Mouse (Mus musculus): ENCODE results near the gene Als2. TPM values are rescaled to one million over a fixed set of nuclear protein-coding genes. Genes with fewer than 3 reads are reported as not detected.

The Als2 gene
- total and polyA plus RNA-seq, 2 experiments from 2014 or later = 11.0 to 39.4 TPM

DNA sequence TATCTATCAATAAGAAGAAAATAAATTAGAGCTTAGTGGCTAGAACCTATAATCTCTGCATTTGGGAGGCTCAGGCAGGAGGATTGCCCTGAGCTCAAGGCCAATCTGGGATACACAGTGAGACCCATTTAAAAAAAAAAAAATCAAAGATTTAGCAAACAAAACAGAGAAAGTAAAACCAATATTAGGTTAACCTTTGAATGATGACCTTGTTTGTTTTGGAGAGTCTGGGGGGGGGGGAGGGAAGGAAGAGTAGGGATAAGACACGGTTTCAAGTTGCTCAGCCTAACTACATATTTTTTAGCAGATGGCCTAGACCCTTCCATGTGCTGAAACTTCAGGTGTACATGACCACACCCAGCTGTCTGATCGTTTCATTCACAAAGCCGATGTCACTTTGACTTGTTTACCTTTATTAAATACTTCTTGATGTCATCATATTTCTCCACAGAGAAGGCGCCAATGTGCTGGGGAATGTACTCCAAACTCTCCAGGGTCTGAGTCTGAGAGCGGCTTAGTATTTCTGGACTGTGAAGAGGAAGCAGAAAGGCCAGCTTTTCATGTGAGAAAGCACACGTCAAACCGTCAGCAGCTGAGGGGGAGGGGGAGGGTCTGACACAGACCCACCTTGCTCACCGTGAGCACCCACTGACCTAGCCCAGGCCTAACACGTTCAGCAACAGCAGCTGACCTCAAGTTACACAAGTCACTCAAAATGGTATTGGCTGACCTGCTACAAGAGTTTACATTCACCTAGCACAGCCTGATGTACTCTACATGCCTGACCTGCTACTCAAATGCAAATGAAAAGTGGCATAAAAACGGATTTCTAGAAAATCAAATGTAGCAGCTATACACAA, 62.3 kb downstream of the Als2 start:
- ATAC-seq = no peak

DNA sequence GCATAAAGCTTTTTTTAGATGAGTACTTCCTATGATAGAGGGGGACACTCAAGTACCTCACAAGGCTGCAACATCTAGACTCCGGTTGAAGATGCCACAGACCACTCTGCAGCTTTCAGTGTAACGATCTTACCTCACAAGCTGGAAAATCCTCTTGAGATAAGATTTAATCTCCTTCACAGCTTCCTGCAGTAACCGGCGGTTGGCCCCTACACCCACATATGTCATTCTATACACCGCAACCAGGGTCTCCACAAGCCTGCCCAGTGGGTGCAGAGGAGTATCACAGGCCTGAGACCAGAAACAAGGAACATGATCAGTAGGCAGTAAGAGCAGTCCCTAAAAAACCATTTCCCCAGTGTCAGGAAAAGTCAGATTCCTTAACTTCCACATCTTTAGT, 64.0 kb downstream of the Als2 start:
- H3K27ac ChIP-seq (ENCODE audit: low read depth, low read length) = no peak overlapping the region
- ATAC-seq (no peak), DNase-seq (no peak)
- peaks cover 65% of the 10 kb centered on the region for H3K36me3 ChIP-seq (ENCODE audit: insufficient read depth)
- no peak for TF ChIP-seq CTCF (IDR thresholded peaks at IDR 0.05; ENCODE audit: low read depth)
- no peak overlapping the region for H3K4me2 ChIP-seq (ENCODE audit: low read depth)
- WGBS = 93% methylated on average over 5 of the region's 5 CpGs
- no peaks in the 10 kb centered on the region for H3K27me3 ChIP-seq (ENCODE audit: insufficient read depth, low read length)
- H3K9ac ChIP-seq = no peak overlapping the region
- H3K4me3 ChIP-seq (ENCODE audit: low read depth, low read length) = no peak overlapping the region
- H3K9me3 ChIP-seq (ENCODE audit: low read length) = no peaks in the 10 kb centered on the region
- no peaks in the 10 kb centered on the region for H3K4me1 ChIP-seq (ENCODE audit: insufficient read depth)

More for the DNA sequence above, 62.3 kb downstream of the Als2 start:
- Histone ChIP-seq H3K9me3 (ENCODE audit: low read length) (no peaks in the 10 kb centered on the region), H3K4me1 (ENCODE audit: insufficient read depth) (no peaks in the 10 kb centered on the region), H3K27me3 (ENCODE audit: insufficient read depth, low read length) (no peaks in the 10 kb centered on the region), H3K36me3 (ENCODE audit: insufficient read depth) (peaks cover 72% of the 10 kb centered on the region), H3K4me3 (ENCODE audit: low read depth, low read length) (no peak overlapping the region), H3K4me2 (ENCODE audit: low read depth) (no peak overlapping the region), H3K9ac (no peak overlapping the region), H3K27ac (ENCODE audit: low read depth, low read length) (no peak overlapping the region)
- DNase-seq = no peak
- WGBS = 84% methylated on average over 10 of the region's 10 CpGs
- no peak for TF ChIP-seq CTCF (IDR thresholded peaks at IDR 0.05; ENCODE audit: low read depth)

DNA sequence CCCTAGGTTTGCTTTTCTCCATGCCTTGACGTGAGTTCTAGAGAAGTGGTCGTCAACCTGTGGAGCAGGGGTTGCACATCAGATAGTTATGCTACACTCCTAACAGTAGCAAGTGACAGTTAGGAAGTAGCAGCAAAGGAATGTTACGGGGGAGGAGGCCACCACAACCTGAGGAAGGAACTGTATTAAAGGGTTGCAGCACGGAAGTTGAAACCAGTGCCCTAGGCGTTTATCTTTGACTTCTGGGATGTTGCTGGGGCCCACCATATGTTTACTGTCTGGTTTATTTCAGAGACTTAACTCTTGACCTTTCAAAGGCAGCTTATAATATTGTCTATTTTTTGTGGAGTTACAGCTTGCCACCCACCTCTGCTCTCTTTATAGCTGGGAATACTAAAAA, 65.2 kb downstream of the Als2 start:
- no peaks in the 10 kb centered on the region for H3K9me3 ChIP-seq (ENCODE audit: low read length)
- ATAC-seq = no peak
- 91% methylated on average over 5 of the region's 5 CpGs for WGBS
- H3K36me3 ChIP-seq (ENCODE audit: insufficient read depth) = peaks cover 64% of the 10 kb centered on the region
- no peaks in the 10 kb centered on the region for H3K4me1 ChIP-seq (ENCODE audit: insufficient read depth)
- TF ChIP-seq CTCF (IDR thresholded peaks at IDR 0.05; ENCODE audit: low read depth) = no peak
- no peak overlapping the region for H3K9ac ChIP-seq
- DNase-seq = no peak
- H3K4me2 ChIP-seq (ENCODE audit: low read depth) = no peak overlapping the region
- H3K4me3 ChIP-seq (ENCODE audit: low read depth, low read length) = no peak overlapping the region
- no peaks in the 10 kb centered on the region for H3K27me3 ChIP-seq (ENCODE audit: insufficient read depth, low read length)
- no peak overlapping the region for H3K27ac ChIP-seq (ENCODE audit: low read depth, low read length)

DNA sequence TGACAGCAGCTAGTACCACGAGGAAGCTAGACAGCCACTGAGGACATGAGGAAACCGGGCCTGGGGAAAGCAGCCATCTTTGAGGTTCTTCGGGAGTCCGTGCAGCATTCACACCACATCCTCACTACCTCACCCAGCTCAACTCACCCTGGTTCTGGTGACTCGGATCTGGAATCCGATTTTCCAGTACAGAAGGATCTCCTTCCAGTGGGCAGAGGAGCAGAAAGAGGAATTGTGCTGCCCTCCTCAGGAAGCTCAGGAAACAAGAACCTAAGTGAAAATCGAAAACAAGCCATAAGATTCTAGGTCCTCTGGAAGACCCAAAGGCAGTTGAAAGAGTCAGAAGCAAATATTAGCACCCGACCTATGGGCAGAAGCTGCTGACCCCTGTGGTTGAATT, 66.7 kb downstream of the Als2 start:
- peaks cover 67% of the 10 kb centered on the region for H3K36me3 ChIP-seq (ENCODE audit: insufficient read depth)
- ATAC-seq = no peak
- H3K27ac ChIP-seq (ENCODE audit: low read depth, low read length) = no peak overlapping the region

DNA sequence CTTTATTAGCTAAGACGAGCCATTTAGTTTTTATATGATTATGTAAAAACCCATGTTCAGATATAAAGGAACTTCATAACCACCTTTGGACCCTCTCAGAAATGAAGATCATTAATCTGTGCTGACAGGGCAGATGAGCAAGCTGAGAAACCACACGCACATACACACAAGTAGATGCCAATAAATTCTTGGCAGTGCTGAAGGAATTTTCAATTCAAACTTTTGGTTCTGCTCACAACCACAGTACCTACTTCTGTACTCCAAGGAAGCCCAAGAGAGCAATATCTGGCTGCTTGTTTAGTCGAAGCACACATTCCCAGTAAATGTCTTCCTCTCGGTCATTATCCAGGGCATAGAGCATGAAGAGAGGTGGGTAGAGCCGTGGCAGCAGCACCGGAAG, 67.4 kb downstream of the Als2 start:
- no peak for TF ChIP-seq CTCF (IDR thresholded peaks at IDR 0.05; ENCODE audit: low read depth)
- ATAC-seq (no peak), DNase-seq (no peak)
- Histone ChIP-seq H3K4me3 (ENCODE audit: low read depth, low read length) (no peak overlapping the region), H3K27me3 (ENCODE audit: insufficient read depth, low read length) (no peaks in the 10 kb centered on the region), H3K27ac (ENCODE audit: low read depth, low read length) (no peak overlapping the region), H3K4me1 (ENCODE audit: insufficient read depth) (no peaks in the 10 kb centered on the region), H3K9me3 (ENCODE audit: low read length) (no peaks in the 10 kb centered on the region), H3K36me3 (ENCODE audit: insufficient read depth) (peaks cover 62% of the 10 kb centered on the region), H3K4me2 (ENCODE audit: low read depth) (no peak overlapping the region), H3K9ac (no peak overlapping the region)
- 84% methylated on average over 6 of the region's 6 CpGs for WGBS

More for the DNA sequence above, 66.7 kb downstream of the Als2 start:
- no peak for TF ChIP-seq CTCF (IDR thresholded peaks at IDR 0.05; ENCODE audit: low read depth)
- H3K4me1 ChIP-seq (ENCODE audit: insufficient read depth) = no peaks in the 10 kb centered on the region
- 74% methylated on average over 8 of the region's 8 CpGs for WGBS
- no peaks in the 10 kb centered on the region for H3K27me3 ChIP-seq (ENCODE audit: insufficient read depth, low read length)
- H3K4me3 ChIP-seq (ENCODE audit: low read depth, low read length) = no peak overlapping the region
- no peak overlapping the region for H3K4me2 ChIP-seq (ENCODE audit: low read depth)
- no peak overlapping the region for H3K9ac ChIP-seq
- DNase-seq = no peak
- no peaks in the 10 kb centered on the region for H3K9me3 ChIP-seq (ENCODE audit: low read length)

DNA sequence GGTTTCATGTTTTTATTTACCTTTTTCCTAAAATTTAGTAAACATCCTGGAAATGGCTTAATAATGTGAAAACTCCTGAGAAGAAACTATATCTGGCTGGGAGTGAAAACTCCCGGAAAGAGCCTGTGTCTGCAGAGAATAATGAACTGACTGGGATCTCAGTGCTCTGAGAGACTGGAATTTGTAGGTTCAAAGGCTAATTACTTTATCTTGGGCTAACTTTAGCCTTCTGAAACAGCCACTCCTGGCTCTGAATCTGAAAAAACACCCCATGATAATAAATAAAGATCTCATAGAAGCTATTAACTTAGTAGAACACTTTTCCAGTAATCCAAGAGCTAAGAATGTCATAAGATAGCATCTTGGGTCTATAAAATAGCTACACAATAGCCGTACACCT, 68.5 kb downstream of the Als2 start:
- no peak for ATAC-seq
- Histone ChIP-seq H3K27me3 (ENCODE audit: insufficient read depth, low read length) (no peaks in the 10 kb centered on the region), H3K9ac (no peak overlapping the region), H3K4me1 (ENCODE audit: insufficient read depth) (no peaks in the 10 kb centered on the region), H3K27ac (ENCODE audit: low read depth, low read length) (no peak overlapping the region), H3K36me3 (ENCODE audit: insufficient read depth) (peaks cover 63% of the 10 kb centered on the region), H3K4me3 (ENCODE audit: low read depth, low read length) (no peak overlapping the region), H3K9me3 (ENCODE audit: low read length) (no peaks in the 10 kb centered on the region), H3K4me2 (ENCODE audit: low read depth) (no peak overlapping the region)
- 85% methylated on average over 2 of the region's 2 CpGs for WGBS
- TF ChIP-seq CTCF (IDR thresholded peaks at IDR 0.05; ENCODE audit: low read depth) = no peak
- no peak for DNase-seq

DNA sequence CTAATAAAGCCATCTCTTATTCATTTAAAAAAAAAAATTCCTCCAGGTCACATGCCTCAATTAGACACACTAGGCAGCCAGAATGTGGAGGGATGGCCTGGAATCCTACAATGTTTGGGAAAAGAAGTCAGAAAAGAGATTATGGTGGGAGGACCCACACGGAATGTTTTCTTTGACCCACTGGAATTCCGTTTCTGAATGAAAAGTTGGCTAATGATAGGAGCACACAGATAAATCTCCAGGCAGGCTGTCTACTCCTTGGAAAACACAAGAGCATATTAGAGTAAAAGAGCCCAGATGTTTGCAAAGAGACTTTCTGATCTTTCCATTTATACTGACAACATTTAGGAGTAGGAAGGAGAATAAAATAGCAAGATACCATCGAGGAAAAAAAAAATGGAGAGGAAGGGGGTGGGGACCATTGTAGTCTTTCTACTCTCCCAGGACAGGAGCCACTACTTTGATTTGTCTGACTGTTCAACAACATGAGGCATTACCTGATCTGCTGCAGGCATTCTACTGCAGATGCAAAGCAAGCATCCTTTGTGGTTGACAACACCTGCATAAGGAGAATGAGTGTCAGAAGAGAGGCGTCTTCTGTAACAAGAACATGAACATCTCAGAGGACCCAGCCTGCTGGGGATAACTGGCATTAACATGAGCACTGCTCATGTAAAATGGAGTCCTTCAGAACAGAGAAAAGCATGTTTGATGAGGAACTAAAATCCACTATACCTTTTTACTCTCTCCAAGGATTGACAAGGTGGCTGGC, 69.2 kb downstream of the Als2 start:
- H3K27me3 ChIP-seq (ENCODE audit: insufficient read depth, low read length) = no peaks in the 10 kb centered on the region
- H3K4me3 ChIP-seq (ENCODE audit: low read depth, low read length) = no peak overlapping the region
- no peak overlapping the region for H3K9ac ChIP-seq
- WGBS = 94% methylated on average over 4 of the region's 4 CpGs
- no peak for DNase-seq
- no peaks in the 10 kb centered on the region for H3K9me3 ChIP-seq (ENCODE audit: low read length)
- ATAC-seq = no peak
- no peak overlapping the region for H3K27ac ChIP-seq (ENCODE audit: low read depth, low read length)
- peaks cover 63% of the 10 kb centered on the region for H3K36me3 ChIP-seq (ENCODE audit: insufficient read depth)
- no peak overlapping the region for H3K4me2 ChIP-seq (ENCODE audit: low read depth)
- H3K4me1 ChIP-seq (ENCODE audit: insufficient read depth) = no peaks in the 10 kb centered on the region
- TF ChIP-seq CTCF (IDR thresholded peaks at IDR 0.05; ENCODE audit: low read depth) = no peak

Data from forebrain, postnatal 0 days (tissue).